Mouse (Mus musculus) heart, adult 8-10 months (tissue): ENCODE data around the gene Gm11034. TPM values are rescaled to one million over a fixed set of nuclear protein-coding genes. Genes with fewer than 3 reads are reported as not detected.
A peak's percentile ranks its signal among the peaks of the same experiment; 100 is the strongest.

ENCODE experiments used
- DNase-seq: peaks from one replicate; pipeline ENCODE4 v3.0.0; 2022; ENCODE audit warnings: low spot score
- total RNA-seq, 4 experiments: library from RNA; stranded (reverse); gene quantifications; 2 replicates each; pipeline ENCODE4 v1.2.4; 2022

Gm11034 gene
- total RNA-seq, 4 experiments from 2014 or later, result not detected

- DNase-seq, result no peak
Measured at GRCm38 (mm10) chr8:72211846-72212245, 1.6 kb downstream of the Gm11034 start.

DNA sequence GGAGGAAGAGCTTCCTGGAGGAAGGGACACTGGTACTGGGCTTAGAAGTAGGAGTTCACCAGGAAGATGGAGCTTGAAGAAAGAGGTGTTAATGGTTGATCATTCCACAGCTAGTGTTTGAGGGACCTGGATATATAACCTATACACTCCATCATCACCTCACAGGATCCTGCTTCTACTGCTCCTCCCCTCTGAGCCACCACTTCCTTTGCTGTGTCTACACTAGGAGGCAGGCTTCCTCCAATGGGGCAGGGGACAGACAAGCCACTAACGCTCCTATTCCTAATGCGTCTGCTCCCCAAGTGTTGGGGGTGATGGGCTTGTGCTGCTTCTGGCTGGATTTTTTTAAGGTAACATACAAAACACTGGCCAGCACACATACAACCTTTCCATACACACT lies 2.7 kb downstream of the Gm11034 start:
- DNase-seq, result no peak

- DNase-seq, result no peak
Measured at GRCm38 (mm10) chr8:72210222-72210621, 3.2 kb downstream of the Gm11034 start.

DNA sequence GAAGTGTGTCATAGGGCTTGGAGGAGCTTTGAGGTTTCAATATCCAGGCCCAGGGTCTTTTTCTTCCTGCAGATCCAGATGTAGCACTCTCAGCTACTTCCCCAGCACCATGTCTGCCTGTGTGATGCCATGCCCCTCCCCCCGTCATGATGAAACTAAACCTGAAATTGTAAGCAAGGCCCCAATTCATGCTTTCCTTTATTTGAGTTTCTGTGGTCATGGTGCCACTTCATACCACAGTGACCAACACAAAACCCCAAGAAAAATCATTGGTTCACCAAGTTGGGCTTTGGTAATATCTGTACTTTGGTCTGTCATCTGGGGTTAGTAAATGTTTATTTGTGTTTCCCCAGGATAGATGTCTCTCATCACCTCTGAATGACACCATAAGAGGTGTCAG lies 4.9 kb downstream of the Gm11034 start:
- DNase-seq, result no peak

- DNase-seq, result no peak
Measured at GRCm38 (mm10) chr8:72197997-72198396, 15.4 kb downstream of the Gm11034 start.

- DNase-seq, result no peak
Measured at GRCm38 (mm10) chr8:72192065-72192464, 21.4 kb downstream of the Gm11034 start.

GRCm38 (mm10) chr8:72190215-72190539 lies 23.3 kb downstream of the Gm11034 start:
- no peak for DNase-seq

- no peak for DNase-seq
Measured at GRCm38 (mm10) chr8:72189417-72190214, 23.8 kb downstream of the Gm11034 start, which contains the start of gene Hsh2d. Hsh2d (plus strand) TSS chr8:72189638.

DNA sequence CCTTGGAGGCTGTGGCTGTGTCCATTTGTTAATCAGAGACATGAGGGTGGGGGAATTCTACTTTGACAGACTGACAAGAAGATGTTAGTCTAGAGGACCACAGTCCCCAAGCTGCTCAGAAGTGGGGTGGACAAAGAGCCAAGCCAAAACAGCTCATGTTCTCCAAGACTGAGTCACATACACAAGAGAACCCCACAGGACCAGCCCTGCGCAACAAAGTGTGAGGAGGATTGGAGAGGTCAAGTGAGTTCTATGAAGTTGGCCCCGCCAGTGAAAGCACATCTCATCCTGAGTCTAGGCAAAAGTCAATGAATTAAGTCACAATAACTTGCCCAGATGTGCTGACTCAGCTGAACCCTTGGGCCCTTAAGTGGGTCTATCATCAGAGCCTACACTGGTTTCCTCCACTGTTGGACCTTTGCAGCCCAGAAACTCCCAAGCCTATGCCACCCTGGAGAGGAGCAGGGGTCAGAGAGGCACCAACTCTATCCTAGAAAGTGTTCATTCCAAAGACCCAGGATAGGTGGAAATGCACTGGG lies 25.6 kb downstream of the Gm11034 start:
- no peak for DNase-seq

DNA sequence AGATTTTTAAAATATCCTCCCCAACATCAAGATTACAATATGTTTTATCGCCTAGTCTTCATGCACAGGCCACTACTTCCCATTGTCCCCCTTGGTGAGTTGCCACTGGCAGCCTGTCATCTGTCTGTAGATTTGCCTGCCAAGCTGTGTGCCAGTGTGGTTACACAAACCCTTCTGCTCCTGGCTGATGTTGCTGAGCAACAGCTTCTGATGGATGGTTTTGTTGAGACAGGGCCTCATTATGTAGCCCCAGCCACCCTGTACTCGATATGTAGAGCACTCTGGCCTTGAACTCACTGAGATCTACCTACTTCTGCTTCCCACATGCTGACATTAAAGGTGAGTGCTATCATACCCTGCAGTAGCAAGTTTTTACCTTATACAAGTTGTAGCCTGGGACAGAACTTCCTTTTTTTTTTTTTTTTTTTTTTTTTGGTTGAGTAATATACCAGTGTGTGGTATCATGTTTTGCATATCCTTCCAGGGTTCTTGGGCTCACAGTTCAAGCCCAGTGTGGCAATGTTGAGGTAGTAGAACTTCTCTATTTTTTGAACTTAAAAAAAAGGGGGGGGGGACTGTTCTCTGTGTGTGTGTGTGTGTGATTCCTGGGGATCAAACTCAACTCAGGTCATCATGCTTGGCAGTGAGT lies 29.8 kb downstream of the Gm11034 start:
- DNase-seq, result no peak

DNA sequence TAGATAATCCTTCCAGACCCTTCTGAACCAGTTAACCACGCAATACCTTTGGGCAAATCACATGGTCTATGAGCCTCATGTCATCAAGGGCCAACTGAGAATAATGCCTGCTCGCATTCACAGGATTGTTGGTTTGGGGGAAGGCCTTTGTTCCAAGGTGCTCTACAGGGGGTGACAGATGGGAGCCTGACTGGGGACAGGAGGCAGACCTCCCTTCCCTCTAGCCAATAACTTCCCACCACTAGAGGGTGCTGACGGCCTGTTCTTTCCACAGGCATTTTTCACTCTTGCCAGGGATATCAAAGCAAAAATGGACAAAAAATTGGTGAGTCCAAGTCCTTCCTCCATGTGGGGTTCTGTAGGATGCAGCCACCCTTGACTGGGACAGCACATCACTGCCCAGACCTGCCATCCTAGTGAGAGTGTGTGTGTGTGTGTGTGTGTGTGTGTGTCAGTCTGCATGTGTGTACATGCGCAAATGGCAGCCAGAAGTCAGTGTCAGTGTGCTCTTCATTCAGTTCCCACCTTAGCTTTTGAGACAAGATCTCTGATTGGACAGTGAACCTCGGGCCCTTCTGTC lies 36.0 kb downstream of the Gm11034 start:
- DNase-seq, result peak; percentile 79

DNA sequence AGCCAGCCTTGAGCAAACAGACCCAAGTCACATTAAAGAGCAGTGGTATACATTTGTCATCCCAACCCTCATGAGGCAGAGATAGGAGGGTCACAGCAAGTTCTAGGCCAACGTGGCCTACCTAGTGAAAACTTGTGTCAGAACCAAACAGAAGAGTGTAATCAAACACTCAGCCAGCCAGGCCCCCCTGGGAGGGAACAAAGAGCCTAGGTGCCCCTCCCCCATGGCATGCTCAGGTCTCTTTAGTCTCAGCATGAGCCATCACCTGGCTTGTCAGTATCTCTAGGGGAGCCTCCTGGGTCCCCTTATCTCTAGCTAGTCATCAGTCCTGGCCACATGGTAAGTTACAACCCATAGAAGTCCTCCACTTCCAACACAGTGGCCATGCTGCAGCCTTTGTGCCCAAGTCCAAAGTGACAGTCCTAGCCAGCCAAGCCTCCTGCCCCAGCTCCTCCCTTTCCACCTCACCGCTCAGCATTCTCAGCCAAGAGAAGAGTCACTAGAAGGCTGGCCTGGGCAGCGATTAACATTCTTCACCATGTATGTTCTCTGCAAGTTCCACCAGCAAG lies 43.7 kb downstream of the Gm11034 start:
- no peak for DNase-seq

GRCm38 (mm10) chr8:72169098-72169668 lies 44.3 kb downstream of the Gm11034 start:
- DNase-seq, result no peak

Other genes with a start within 250 kb of the Gm11034 start
- gene Cyp4f18, start 204.0 kb downstream of the Gm11034 start, total RNA-seq, result 1 to 10 TPM in 2 of 4 experiments, under 1 TPM in 2; 0.25 to 1.2 (median 0.84) TPM
- gene Olfr372, start 172.4 kb downstream of the Gm11034 start, total RNA-seq, result not detected
- not detected for gene Olfr373, start 130.5 kb downstream of the Gm11034 start, total RNA-seq
- gene Olfr374, start 106.6 kb downstream of the Gm11034 start, total RNA-seq, result not detected
- gene Tpm4, start 78.7 kb downstream of the Gm11034 start, total RNA-seq, result 100 to 1,000 TPM in 1 of 4 experiments, 10 to 100 TPM in 3; 58.6 to 106 (median 81.9) TPM
- 10 to 100 TPM; 14.6 to 25.3 (median 19.5) TPM for gene Rab8a, start 52.4 kb downstream of the Gm11034 start, total RNA-seq
- gene Hsh2d, start 24.0 kb downstream of the Gm11034 start, total RNA-seq, result not detected
- gene Cib3, start 799 bp downstream of the Gm11034 start, total RNA-seq, result 1 to 10 TPM in 3 of 4 experiments, under 1 TPM in 1; 0.90 to 3.5 (median 2.2) TPM
- 10 to 100 TPM; 18.4 to 23.2 (median 21.9) TPM for gene Fam32a, start 6.1 kb upstream of the Gm11034 start, total RNA-seq
- gene Ap1m1, start 26.4 kb upstream of the Gm11034 start, total RNA-seq, result 10 to 100 TPM; 42.0 to 48.4 (median 43.4) TPM
- gene Gm10282, start 91.6 kb upstream of the Gm11034 start, total RNA-seq, result 1 to 10 TPM; 5.4 to 8.3 (median 7.5) TPM
- 10 to 100 TPM; 40.3 to 74.6 (median 52.7) TPM for gene Klf2, start 105.4 kb upstream of the Gm11034 start, total RNA-seq
- gene Eps15l1, start 207.8 kb upstream of the Gm11034 start, total RNA-seq, result 10 to 100 TPM; 36.8 to 46.7 (median 38.3) TPM
- 10 to 100 TPM; 18.1 to 29.0 (median 23.1) TPM for gene Calr3, start 230.2 kb upstream of the Gm11034 start, total RNA-seq
- gene 1700030K09Rik, start 230.2 kb upstream of the Gm11034 start, total RNA-seq, result 1 to 10 TPM; 4.8 to 5.2 (median 4.8) TPM